ENCODE assay signal across 14 mouse cellular contexts in the genomic region with DNA sequence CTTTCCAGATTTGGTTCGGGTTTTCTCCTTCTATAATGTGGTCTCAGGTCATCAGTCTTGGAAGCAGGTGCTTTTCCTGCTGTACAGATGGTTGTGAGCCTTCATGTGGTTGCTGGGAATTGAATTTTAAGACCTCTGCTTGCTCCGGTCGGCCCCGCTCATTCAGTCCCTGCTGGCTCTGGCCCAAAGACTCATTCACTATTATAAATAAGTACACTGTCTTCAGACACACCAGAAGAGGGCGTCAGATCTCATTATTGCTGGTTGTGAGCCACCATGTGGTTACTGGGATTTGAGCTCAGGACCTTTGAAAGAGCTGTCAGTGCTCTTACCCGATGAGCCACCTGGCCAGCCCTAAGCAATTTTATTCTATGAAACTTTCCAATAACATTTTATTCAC. TPM values are rescaled to one million over a fixed set of nuclear protein-coding genes. Genes with fewer than 3 reads are reported as not detected.
DNase-seq lines count a peak whose midpoint lies in the region; ATAC-seq and TF ChIP-seq lines count a peak whose summit lies in the region.
"Had no signal": no experiment of that assay in that cellular context is flagged by ENCODE, and none has a peak within 500 bp of the region (broad histone marks: within the 10 kb centered on the region; RNA-seq: fewer than 3 reads in every experiment).

No protein-coding gene starts in this region.

- intact Hi-C loops in heart, adult 2 months (cut with DNase I) = no loop called here
- intact Hi-C loops in heart, postnatal 36 days (cut with DNase I) = no loop called here

- peaks cover 7% of the 10 kb centered on the region for H3K4me1 ChIP-seq in heart, adult 2 months (ENCODE audit: control insufficient read depth, insufficient read depth, low read length)
- peaks cover 3% of the 10 kb centered on the region; the same call in 1 of the 2 replicates for H3K4me1 ChIP-seq in lung, postnatal 0 days (ENCODE audit: insufficient read depth, low read depth, low read length)
- H3K4me1 ChIP-seq: embryonic facial prominence, embryonic 13.5 days had no signal

- no peak for TF ChIP-seq POLR2A in heart, adult 2 months (IDR thresholded peaks at IDR 0.05; ENCODE audit: insufficient read depth, low read depth, low read length)
- no peak for TF ChIP-seq POLR2A in myocyte (IDR thresholded peaks at IDR 0.05; ENCODE audit: insufficient read length, low read depth)

- no peak for ATAC-seq in lung, postnatal 0 days
- ATAC-seq: CD4-positive, CD25-positive, alpha-beta regulatory T cell, adult 4 months had no signal

- H3K4me2 ChIP-seq in lung, postnatal 0 days (replicated peaks; ENCODE audit: low read depth, low read length) = no peak overlapping the region
- peak overlapping the region; percentile 55 for H3K4me2 ChIP-seq in myocyte (ENCODE audit: low read depth)
- H3K4me2 ChIP-seq: embryonic facial prominence, embryonic 13.5 days had no signal

- H3K9ac ChIP-seq in heart, adult 2 months (ENCODE audit: low read depth, low read length) = no peak overlapping the region; the same call in 1 of the 2 replicates
- no peak overlapping the region for H3K9ac ChIP-seq in lung, postnatal 0 days (replicated peaks; ENCODE audit: low read depth)
- H3K9ac ChIP-seq: embryonic facial prominence, embryonic 13.5 days had no signal

- TF ChIP-seq EP300 in heart, adult 2 months (IDR thresholded peaks at IDR 0.05; ENCODE audit: insufficient read depth, low read depth, low read length) = no peak
- no peak for TF ChIP-seq EP300 in lung, postnatal 0 days (IDR thresholded peaks at IDR 0.05)

- peaks cover 2% of the 10 kb centered on the region; the same call in 1 of the 2 replicates for H3K79me2 ChIP-seq in heart, adult 2 months (replicated peaks; ENCODE audit: control insufficient read depth, insufficient read depth, low read length)
- peaks cover 60% of the 10 kb centered on the region for H3K79me2 ChIP-seq in myocyte (ENCODE audit: control insufficient read depth, insufficient read depth)

- peak; percentile 50 for TF ChIP-seq CTCF in heart, adult 2 months (IDR thresholded peaks at IDR 0.05)
- TF ChIP-seq CTCF in lung, postnatal 0 days (IDR thresholded peaks at IDR 0.05) = peak; percentile 37

- no peaks in the 10 kb centered on the region for H3K27me3 ChIP-seq in heart, adult 2 months (ENCODE audit: control insufficient read depth, insufficient read depth, low read length)
- H3K27me3 ChIP-seq in lung, postnatal 0 days (replicated peaks; ENCODE audit: insufficient read depth, low read length) = no peaks in the 10 kb centered on the region
- H3K27me3 ChIP-seq in myocyte (ENCODE audit: control insufficient read depth, insufficient read depth, insufficient read length) = no peaks in the 10 kb centered on the region
- H3K27me3 ChIP-seq: embryonic facial prominence, embryonic 13.5 days had no signal

- no peak overlapping the region for H3ac ChIP-seq in myocyte (ENCODE audit: control insufficient read depth, insufficient read length)

- 35% methylated on average over 6 of the region's 6 CpGs for WGBS in heart, adult 2 months
- WGBS in lung, postnatal 0 days = 58% methylated on average over 6 of the region's 6 CpGs

- peak in 1 of 2 experiments; percentile 28 for DNase-seq in heart, adult 2 months
- no peak for DNase-seq in heart, postnatal 36 days
- DNase-seq in lung, postnatal 0 days (ENCODE audit: low spot score) = no peak
- DNase-seq in lung, adult 18-20 months = no peak
- DNase-seq in cerebellum, adult 11-12 months = peak; percentile 49
- no peak for DNase-seq in ovary, postnatal 10 days (ENCODE audit: low spot score)
- DNase-seq in urinary bladder, postnatal 14 days (ENCODE audit: low spot score) = no peak

- H3K4me3 ChIP-seq in heart, adult 2 months = no peak overlapping the region
- H3K4me3 ChIP-seq in lung, postnatal 0 days (ENCODE audit: low read depth, low read length) = no peak overlapping the region
- no peak overlapping the region for H3K4me3 ChIP-seq in myocyte
- H3K4me3 ChIP-seq: embryonic facial prominence, embryonic 13.5 days had no signal

- no peaks in the 10 kb centered on the region for H3K9me3 ChIP-seq in lung, postnatal 0 days (ENCODE audit: low read length)
- H3K9me3 ChIP-seq: embryonic facial prominence, embryonic 13.5 days had no signal

- peak overlapping the region; percentile 69 for H3K27ac ChIP-seq in heart, adult 2 months
- H3K27ac ChIP-seq in lung, postnatal 0 days (ENCODE audit: low read length) = no peak overlapping the region
- H3K27ac ChIP-seq: embryonic facial prominence, embryonic 13.5 days had no signal

- H3K36me3 ChIP-seq in heart, adult 2 months (ENCODE audit: control insufficient read depth, insufficient read depth, low read length) = peaks cover 14% of the 10 kb centered on the region
- H3K36me3 ChIP-seq in lung, postnatal 0 days (ENCODE audit: insufficient read depth, low read length) = no peaks in the 10 kb centered on the region
- no peaks in the 10 kb centered on the region for H3K36me3 ChIP-seq in myocyte (ENCODE audit: control insufficient read depth, insufficient read depth)
- H3K36me3 ChIP-seq: embryonic facial prominence, embryonic 13.5 days had no signal

TF ChIP-seq in myocyte, 11 proteins besides CTCF, POLR2A, EP300 and RAD21:
- TF ChIP-seq MYOD1 (IDR thresholded peaks at IDR 0.05; ENCODE audit: control insufficient read depth in 1 of 3, insufficient read length in 2 of 3, low read depth in 2 of 3) = no peak
- TF ChIP-seq USF1 (IDR thresholded peaks at IDR 0.05; ENCODE audit: low read depth) = no peak
- no peak for TF ChIP-seq E2F4 (IDR thresholded peaks at IDR 0.05; ENCODE audit: insufficient read depth)
- no peak for TF ChIP-seq MAX (IDR thresholded peaks at IDR 0.05; ENCODE audit: low read depth)
- no peak for TF ChIP-seq CEBPB (IDR thresholded peaks at IDR 0.05; ENCODE audit: insufficient read depth, poor library complexity, severe bottlenecking)
- TF ChIP-seq TCF3 (IDR thresholded peaks at IDR 0.05; ENCODE audit: insufficient read length, low read depth) = no peak
- no peak for TF ChIP-seq MYOG (IDR thresholded peaks at IDR 0.05; ENCODE audit: control insufficient read depth in 1 of 3, insufficient read depth in 1 of 3, insufficient read length in 2 of 3, low read depth in 2 of 3)
- TF ChIP-seq TCF12 (IDR thresholded peaks at IDR 0.05; ENCODE audit: insufficient read depth, poor library complexity, severe bottlenecking) = no peak
- no peak for TF ChIP-seq REST (IDR thresholded peaks at IDR 0.05; ENCODE audit: insufficient read depth, insufficient read length)
- no peak for TF ChIP-seq SRF (IDR thresholded peaks at IDR 0.05; ENCODE audit: control insufficient read depth, insufficient read length, low read depth)
- no peak for TF ChIP-seq POLR2AphosphoS2 (IDR thresholded peaks at IDR 0.05; ENCODE audit: insufficient read length, low read depth)
TF ChIP-seq in myocyte: peak in this region for 0.

RNA-seq across cellular contexts. Expression of gene Dennd5b, which starts 6.1 kb away (rescaled TPM):
- 10 to 100 TPM; 16.0 to 17.8 TPM for total RNA-seq in heart, adult 2 months (2021)
- polyA plus RNA-seq in heart, adult 2 months (2012; rRNA removed) = 3.7 and 5.9 TPM in 2 replicates
- 10 to 100 TPM; 15.7 to 17.5 TPM for total RNA-seq in heart, postnatal 36 days (2021)
- polyA plus RNA-seq in lung, postnatal 0 days (2015; fragmentation: Nextera tagmentation; extraction: Ambion mirVana) = 3.6 and 4.3 TPM in 2 replicates
- 3.1 TPM for polyA plus RNA-seq in myocyte (2012; fragmentation: generic; extraction: Trizol)

RNA-seq across cellular contexts. Expression of gene Gm10203, which starts 34.6 kb away (rescaled TPM):
- total RNA-seq in heart, adult 2 months (2021) = not detected
- polyA plus RNA-seq in heart, adult 2 months (2012; rRNA removed) = not detected in 2 replicates
- not detected for total RNA-seq in heart, postnatal 36 days (2021)
- not detected in 2 replicates for polyA plus RNA-seq in lung, postnatal 0 days (2015; fragmentation: Nextera tagmentation; extraction: Ambion mirVana)
- polyA plus RNA-seq in myocyte (2012; fragmentation: generic; extraction: Trizol) = not detected
- total RNA-seq: left cerebral cortex, postnatal 25 days had no signal
- polyA plus RNA-seq: CD4-positive, CD25-positive, alpha-beta regulatory T cell, adult 4 months; embryonic facial prominence, embryonic 13.5 days; heart, embryonic 16.5 days; kidney, embryonic 14.5 days; liver, embryonic 16.5 days had no signal

RNA-seq across cellular contexts. Expression of gene Etfbkmt, which starts 44.3 kb away (rescaled TPM):
- 10 to 100 TPM; 24.2 to 38.8 TPM for total RNA-seq in heart, adult 2 months (2021)
- 12.8 and 43.9 TPM in 2 replicates for polyA plus RNA-seq in heart, adult 2 months (2012; rRNA removed)
- 10 to 100 TPM; 25.7 to 33.1 TPM for total RNA-seq in heart, postnatal 36 days (2021)
- 24.3 and 26.2 TPM in 2 replicates for polyA plus RNA-seq in lung, postnatal 0 days (2015; fragmentation: Nextera tagmentation; extraction: Ambion mirVana)
- polyA plus RNA-seq in myocyte (2012; fragmentation: generic; extraction: Trizol) = 7.2 TPM
